Mouse (Mus musculus): ENCODE data around the gene Pacsin2. TPM values are rescaled to one million over a fixed set of nuclear protein-coding genes. Genes with fewer than 3 reads are reported as not detected.

The Pacsin2 gene
- polyA plus RNA-seq, 1 experiment: 71.5 TPM

DNA sequence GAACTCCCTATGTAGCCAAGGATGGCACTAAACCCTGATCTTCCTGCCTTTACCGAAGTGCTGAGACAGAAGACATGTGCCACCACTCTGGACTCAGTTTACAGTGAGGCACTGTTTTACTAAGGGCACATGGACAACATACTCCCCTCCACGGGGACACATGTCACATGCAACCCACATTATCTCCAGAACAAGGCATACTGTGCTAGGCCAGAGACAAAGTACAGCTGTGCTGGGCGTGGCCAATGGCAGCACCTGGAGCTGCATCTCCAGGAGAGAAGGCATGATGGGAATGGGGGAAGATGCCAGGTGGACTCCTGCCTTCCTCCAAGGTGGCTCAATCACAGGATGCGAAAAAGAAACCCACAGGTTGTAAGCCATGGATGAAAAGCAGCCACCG is 135.5 kb downstream of the Pacsin2 start:
- DNase-seq (ENCODE audit: low spot score): no peak

Other genes starting within 250 kb of the Pacsin2 start
- gene A4galt, start 212.8 kb downstream of the Pacsin2 start, polyA plus RNA-seq (2012; rRNA removed): 98.2 and 126 TPM in 2 replicates
- 68.2 and 69.5 TPM in 2 replicates for gene Arfgap3, start 114.4 kb downstream of the Pacsin2 start, polyA plus RNA-seq (2012; rRNA removed)
- gene Ttll1, start 46.3 kb upstream of the Pacsin2 start, polyA plus RNA-seq (2012; rRNA removed): 15.1 and 23.2 TPM in 2 replicates
- gene Bik, start 62.3 kb upstream of the Pacsin2 start, polyA plus RNA-seq (2012; rRNA removed): 20.2 and 22.4 TPM in 2 replicates
- gene Tspo, start 99.0 kb upstream of the Pacsin2 start, polyA plus RNA-seq (2012; rRNA removed): 214 and 260 TPM in 2 replicates
- gene Mcat, start 99.2 kb upstream of the Pacsin2 start, polyA plus RNA-seq (2012; rRNA removed): 22.5 and 23.5 TPM in 2 replicates
- gene Ttll12, start 130.6 kb upstream of the Pacsin2 start, polyA plus RNA-seq (2012; rRNA removed): 11.2 and 11.7 TPM in 2 replicates